Comparison of ENCODE assay signal across 8 mouse cellular contexts in genomic region chr15:103530372-103530771, GRCm38 (mm10). TPM values are rescaled to one million over a fixed set of nuclear protein-coding genes. Genes with fewer than 3 reads are reported as not detected.
DNase-seq lines count a peak whose midpoint lies in the region; ATAC-seq and TF ChIP-seq lines count a peak whose summit lies in the region.
"Had no signal": no experiment of that assay in that cellular context is flagged by ENCODE, and none has a peak within 500 bp of the region (broad histone marks: within the 10 kb centered on the region; RNA-seq: fewer than 3 reads in every experiment).

No protein-coding gene starts in this region.

- peaks cover 5% of the 10 kb centered on the region; the same call in 1 of the 2 replicates for H3K27me3 ChIP-seq in embryonic facial prominence, embryonic 12.5 days

- no peaks in the 10 kb centered on the region for H3K9me3 ChIP-seq in ES-E14 (ENCODE audit: control insufficient read depth, insufficient read depth, low read depth, low read length)
- H3K9me3 ChIP-seq in embryonic facial prominence, embryonic 12.5 days = no peaks in the 10 kb centered on the region

- H3K36me3 ChIP-seq in ES-E14 (ENCODE audit: control insufficient read depth, insufficient read depth, low read length, poor library complexity, severe bottlenecking) = peaks cover 12% of the 10 kb centered on the region; the same call in 1 of the 2 replicates
- no peaks in the 10 kb centered on the region for H3K36me3 ChIP-seq in embryonic facial prominence, embryonic 12.5 days

- no peak overlapping the region for H3K9ac ChIP-seq in ES-E14 (ENCODE audit: insufficient read depth, low read depth, low read length, poor library complexity, severe bottlenecking)
- H3K9ac ChIP-seq in embryonic facial prominence, embryonic 12.5 days = no peak overlapping the region

- H3K4me1 ChIP-seq in ES-E14 (ENCODE audit: control insufficient read depth in 2 of 2, insufficient read depth in 2 of 2, low read length in 2 of 2, poor library complexity in 1 of 2) = peaks cover 0 to 10% of the 10 kb centered on the region in 2 experiments; a peak in 1 of 4 replicates
- H3K4me1 ChIP-seq in embryonic facial prominence, embryonic 12.5 days = no peaks in the 10 kb centered on the region

- no peak overlapping the region for H3K27ac ChIP-seq in ES-E14 (ENCODE audit: insufficient read depth, low read depth, low read length, poor library complexity, severe bottlenecking)
- H3K27ac ChIP-seq in embryonic facial prominence, embryonic 12.5 days = no peak overlapping the region
- H3K27ac ChIP-seq: macrophage had no signal

- in situ Hi-C loops in ES-E14 (cut with MboI; ENCODE audit: low sequenced_read_pairs in 2 of 2, unreplicated experiment in 2 of 2) = no loop called here

- no peak overlapping the region for H3K4me2 ChIP-seq in embryonic facial prominence, embryonic 12.5 days (replicated peaks)

- WGBS in embryonic facial prominence, embryonic 12.5 days = 7% methylated on average over 5 of the region's 5 CpGs
- 13% methylated on average over 5 of the region's 5 CpGs for WGBS in large intestine, adult 2 months

- intact Hi-C loops in heart, postnatal 36 days (cut with DNase I) = no loop called here

- peak; percentile 68 for DNase-seq in ES-E14 (ENCODE audit: low read depth, low spot score)
- peak; percentile 52 to 63 for DNase-seq in adrenal gland, postnatal 36 days
- peak; percentile 43 to 52 for DNase-seq in heart, postnatal 36 days
- DNase-seq in large intestine, adult 2 months (ENCODE audit: low read depth, low spot score) = peak; percentile 58
- DNase-seq in lung, postnatal 10 days = peak; percentile 59
- DNase-seq in retina, postnatal 7 days (ENCODE audit: low read depth, low spot score) = peak; percentile 63

- ATAC-seq in embryonic facial prominence, embryonic 12.5 days (ENCODE audit: insufficient number of reproducible peaks, insufficient read depth, low FRiP score, low TSS enrichment) = peak; percentile 44; the same call in 1 of the 2 replicates

- no peak overlapping the region for H3K4me3 ChIP-seq in ES-E14 (ENCODE audit: insufficient read depth in 1 of 2, low read depth in 1 of 2, low read length in 2 of 2, poor library complexity in 1 of 2, severe bottlenecking in 1 of 2)
- no peak overlapping the region for H3K4me3 ChIP-seq in embryonic facial prominence, embryonic 12.5 days

TF ChIP-seq in ES-E14, 5 proteins besides CTCF, POLR2A, EP300 and RAD21:
- peak; percentile 46; the same call in 1 of the 2 replicates for TF ChIP-seq ZC3H11A (IDR thresholded peaks at IDR 0.05; ENCODE audit: borderline replicate concordance, low read depth, low read length)
- no peak for TF ChIP-seq MAFK (IDR thresholded peaks at IDR 0.05; ENCODE audit: insufficient read depth, low read depth, low read length)
- no peak for TF ChIP-seq ZNF384 (IDR thresholded peaks at IDR 0.05; ENCODE audit: low read depth, low read length)
TF ChIP-seq in ES-E14: peak in this region for 1.

RNA-seq across cellular contexts. Expression of gene Ppp1r1a, which starts 7.4 kb away (rescaled TPM):
- 11.2 and 14.1 TPM in 2 replicates for total RNA-seq in ES-E14 (2012; rRNA removed)
- total RNA-seq in adrenal gland, postnatal 36 days (2021) = 10 to 100 TPM; 16.6 to 19.9 TPM
- 21.1 and 22.6 TPM in 2 replicates for polyA plus RNA-seq in embryonic facial prominence, embryonic 12.5 days (2016; fragmentation: Nextera tagmentation; extraction: Ambion mirVana)
- 10 to 100 TPM in 1 of 2 experiments, 1 to 10 TPM in 1; 9.4 to 10.1 TPM for total RNA-seq in heart, postnatal 36 days (2021)
- polyA plus RNA-seq in large intestine, adult 2 months (2012; rRNA removed) = 3.3 and 3.6 TPM in 2 replicates

RNA-seq across cellular contexts. Expression of gene Pde1b, which starts 27.5 kb away (rescaled TPM):
- total RNA-seq in ES-E14 (2012; rRNA removed) = 12.0 and 19.7 TPM in 2 replicates
- 1 to 10 TPM; 2.5 to 8.7 TPM for total RNA-seq in adrenal gland, postnatal 36 days (2021)
- polyA plus RNA-seq in embryonic facial prominence, embryonic 12.5 days (2016; fragmentation: Nextera tagmentation; extraction: Ambion mirVana) = 8.2 and 9.1 TPM in 2 replicates
- 1 to 10 TPM; 1.2 to 1.5 TPM for total RNA-seq in heart, postnatal 36 days (2021)
- polyA plus RNA-seq in large intestine, adult 2 months (2012; rRNA removed) = 8.2 and 8.7 TPM in 2 replicates

RNA-seq across cellular contexts. Expression of gene Glycam1, which starts 34.5 kb away (rescaled TPM):
- not detected in 2 replicates for total RNA-seq in ES-E14 (2012; rRNA removed)
- total RNA-seq in adrenal gland, postnatal 36 days (2021) = not detected
- polyA plus RNA-seq in embryonic facial prominence, embryonic 12.5 days (2016; fragmentation: Nextera tagmentation; extraction: Ambion mirVana) = not detected in 2 replicates
- not detected for total RNA-seq in heart, postnatal 36 days (2021)
- polyA plus RNA-seq in large intestine, adult 2 months (2012; rRNA removed) = 1.2 and 4.9 TPM in 2 replicates
- polyA plus RNA-seq: macrophage had no signal
